11 mouse cellular contexts compared by ENCODE assay signal in the genomic region with DNA sequence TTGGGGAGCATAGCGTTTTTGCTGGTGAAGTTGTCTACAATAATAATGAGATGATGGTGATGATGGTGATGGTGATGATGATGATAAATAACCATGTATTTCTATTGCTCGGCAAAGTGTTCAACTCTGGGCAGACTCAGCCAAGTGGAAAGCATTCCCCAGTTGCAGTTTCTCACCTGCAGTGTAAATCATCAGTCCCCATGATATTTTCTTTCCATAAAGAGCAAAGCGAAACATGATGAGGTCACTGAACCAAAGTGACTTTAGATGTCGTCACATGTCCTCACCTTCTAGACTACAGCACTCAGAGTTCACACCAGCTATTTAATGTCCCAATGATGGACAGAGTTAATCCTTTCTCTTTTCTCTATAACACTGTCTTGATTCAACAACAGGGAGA.
A peak's percentile ranks its signal among the peaks of the same experiment; 100 is the strongest.
DNase-seq lines count a peak whose midpoint lies in the region; ATAC-seq and TF ChIP-seq lines count a peak whose summit lies in the region.
"Had no signal": no experiment of that assay in that cellular context is flagged by ENCODE, and none has a peak within 500 bp of the region (broad histone marks: within the 10 kb centered on the region; RNA-seq: fewer than 3 reads in every experiment).

No protein-coding gene starts in this region.

- TF ChIP-seq CTCF in heart, adult 2 months (IDR thresholded peaks at IDR 0.05) = no peak

- no peak for ATAC-seq in neural tube, embryonic 11.5 days (ENCODE audit: insufficient read depth, low FRiP score, low TSS enrichment)
- ATAC-seq in limb, embryonic 14.5 days (ENCODE audit: low FRiP score, low read depth) = no peak

- intact Hi-C loops in heart, adult 2 months (cut with DNase I) = loop anchor here (5.0 kb wide), 3 partner anchors 35 to 130 kb away; a partner anchor contains a TSS
- intact Hi-C loops in left cerebral cortex, postnatal 14 days (cut with DNase I) = no loop called here

- peaks cover 5% of the 10 kb centered on the region; the same call in 1 of the 2 replicates for H3K79me2 ChIP-seq in heart, adult 2 months (replicated peaks; ENCODE audit: control insufficient read depth, insufficient read depth, low read length)

- H3K9me3 ChIP-seq in neural tube, embryonic 11.5 days (ENCODE audit: control insufficient read depth, low read length) = no peaks in the 10 kb centered on the region
- no peaks in the 10 kb centered on the region for H3K9me3 ChIP-seq in limb, embryonic 14.5 days (ENCODE audit: control insufficient read depth, low read length)

- H3K36me3 ChIP-seq in heart, adult 2 months (ENCODE audit: control insufficient read depth, insufficient read depth, low read length) = peaks cover 19% of the 10 kb centered on the region
- H3K36me3 ChIP-seq in neural tube, embryonic 11.5 days (ENCODE audit: control insufficient read depth, insufficient read depth, low read length) = no peaks in the 10 kb centered on the region
- H3K36me3 ChIP-seq in limb, embryonic 14.5 days (ENCODE audit: control insufficient read depth, insufficient read depth, low read length) = no peaks in the 10 kb centered on the region

- DNase-seq in heart, adult 2 months = no peak
- no peak for DNase-seq in heart, adult 9 months (ENCODE audit: low spot score in 2 of 2)
- no peak for DNase-seq in neural tube, embryonic 11.5 days (ENCODE audit: low spot score)
- DNase-seq in neural tube, embryonic 10.5 days (ENCODE audit: extremely low spot score, low spot score) = no peak
- DNase-seq in limb, embryonic 14.5 days (ENCODE audit: low spot score) = no peak
- DNase-seq in adrenal gland, postnatal 25 days = no peak
- no peak for DNase-seq in left cerebral cortex, postnatal 14 days (ENCODE audit: low spot score in 2 of 2)
- DNase-seq in spleen, postnatal 4 days (ENCODE audit: low spot score in 2 of 2) = no peak
- DNase-seq: cerebellum, adult 9-11 months; lung, postnatal 14 days; spleen, adult 18-20 months had no signal

- no peak for TF ChIP-seq EP300 in heart, adult 2 months (IDR thresholded peaks at IDR 0.05; ENCODE audit: insufficient read depth, low read depth, low read length)

- peak overlapping the region; percentile 48 for H3K9ac ChIP-seq in heart, adult 2 months (ENCODE audit: low read depth, low read length)
- H3K9ac ChIP-seq in neural tube, embryonic 11.5 days (ENCODE audit: low read length) = peak overlapping the region; percentile 77
- H3K9ac ChIP-seq in limb, embryonic 14.5 days (ENCODE audit: low read depth, low read length, severe bottlenecking) = no peak overlapping the region

- peak overlapping the region; percentile 72 for H3K4me3 ChIP-seq in heart, adult 2 months
- H3K4me3 ChIP-seq in neural tube, embryonic 11.5 days (ENCODE audit: low read depth, low read length) = peak overlapping the region; percentile 76
- H3K4me3 ChIP-seq in limb, embryonic 14.5 days (replicated peaks; ENCODE audit: low read length) = peak overlapping the region; percentile 48

- H3K4me1 ChIP-seq in heart, adult 2 months (ENCODE audit: control insufficient read depth, insufficient read depth, low read length) = peaks cover 16% of the 10 kb centered on the region
- peaks cover 30% of the 10 kb centered on the region for H3K4me1 ChIP-seq in neural tube, embryonic 11.5 days (ENCODE audit: control insufficient read depth, insufficient read depth, low read length)
- H3K4me1 ChIP-seq in limb, embryonic 14.5 days (ENCODE audit: control insufficient read depth, insufficient read depth, low read length) = peaks cover 58% of the 10 kb centered on the region

- peak overlapping the region; percentile 67 for H3K4me2 ChIP-seq in neural tube, embryonic 11.5 days (ENCODE audit: low read depth)
- H3K4me2 ChIP-seq in limb, embryonic 14.5 days (replicated peaks; ENCODE audit: low read depth, low read length, severe bottlenecking) = peak overlapping the region; percentile 51

- WGBS in heart, adult 2 months = 44% methylated on average over 4 of the region's 4 CpGs
- 51% methylated on average over 4 of the region's 4 CpGs for WGBS in neural tube, embryonic 11.5 days
- 64% methylated on average over 4 of the region's 4 CpGs for WGBS in limb, embryonic 14.5 days

- peak overlapping the region; percentile 92 for H3K27ac ChIP-seq in heart, adult 2 months
- no peak overlapping the region for H3K27ac ChIP-seq in neural tube, embryonic 11.5 days (ENCODE audit: low read depth, low read length)
- H3K27ac ChIP-seq in limb, embryonic 14.5 days (replicated peaks; ENCODE audit: low read depth, low read length) = no peak overlapping the region

- TF ChIP-seq POLR2A in heart, adult 2 months (IDR thresholded peaks at IDR 0.05; ENCODE audit: insufficient read depth, low read depth, low read length) = no peak
- TF ChIP-seq POLR2A in limb, embryonic 14.5 days (IDR thresholded peaks at IDR 0.05; ENCODE audit: borderline replicate concordance, extremely low read depth, insufficient read depth, insufficient read length) = no peak

- no peaks in the 10 kb centered on the region for H3K27me3 ChIP-seq in heart, adult 2 months (ENCODE audit: control insufficient read depth, insufficient read depth, low read length)
- H3K27me3 ChIP-seq in neural tube, embryonic 11.5 days (ENCODE audit: control insufficient read depth, insufficient read depth, low read length) = no peaks in the 10 kb centered on the region
- no peaks in the 10 kb centered on the region for H3K27me3 ChIP-seq in limb, embryonic 14.5 days (ENCODE audit: control insufficient read depth, insufficient read depth, low read length)
